Mouse (Mus musculus) gastrocnemius, postnatal 25 days (tissue): ENCODE data around the gene Tmem63b. TPM values are rescaled to one million over a fixed set of nuclear protein-coding genes. Genes with fewer than 3 reads are reported as not detected.

Experiments used
- DNase-seq: peaks from one replicate; pipeline ENCODE4 v3.0.0; 2022
- total RNA-seq, 2 experiments: library from RNA; stranded (reverse); gene quantifications; 1 replicate in 1 of 2; 2 replicates in 1 of 2; pipeline ENCODE4 v1.2.3; 2021

Gene Tmem63b
- total RNA-seq, 2 experiments from 2014 or later = 59.9 to 60.3 TPM

DNA sequence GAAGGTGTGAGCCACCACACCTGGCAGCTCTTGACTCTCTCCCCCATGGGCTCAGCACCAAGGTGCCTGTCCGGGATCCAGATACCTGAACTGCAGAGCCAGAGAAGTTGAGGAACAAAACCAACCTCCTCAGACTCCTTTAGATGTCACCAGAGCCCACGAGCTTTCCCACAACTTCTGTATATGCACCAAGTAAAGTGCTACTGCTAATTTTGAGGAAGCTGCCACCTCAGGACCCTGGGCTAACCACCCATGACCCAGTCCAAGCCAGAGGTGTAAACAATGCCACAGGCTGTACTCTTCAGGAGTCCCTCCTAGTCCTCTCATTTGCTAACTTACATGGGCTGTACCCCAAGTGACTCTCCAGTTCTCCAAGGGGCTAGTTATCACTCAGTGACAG is 14.1 kb downstream of the Tmem63b start:
- DNase-seq = no peak

DNA sequence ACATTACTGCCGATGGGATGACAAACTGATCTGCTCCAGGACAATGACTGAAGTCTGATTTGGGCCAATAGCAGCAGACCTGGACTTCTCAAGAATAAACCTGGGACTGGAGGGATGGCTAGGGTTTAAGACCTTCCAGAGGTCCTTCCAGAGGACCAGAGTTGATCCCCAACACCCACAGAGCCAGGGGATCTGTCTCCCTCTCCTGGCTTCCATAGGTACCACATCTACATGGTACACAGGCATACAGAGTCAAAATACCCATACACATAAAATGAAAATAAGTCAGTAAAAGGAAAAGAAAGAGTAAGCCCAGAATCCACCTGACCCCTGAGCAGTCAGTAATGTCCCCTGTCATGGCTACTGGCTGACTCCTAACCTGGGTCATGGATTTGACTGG is 14.9 kb downstream of the Tmem63b start:
- DNase-seq = no peak

DNA sequence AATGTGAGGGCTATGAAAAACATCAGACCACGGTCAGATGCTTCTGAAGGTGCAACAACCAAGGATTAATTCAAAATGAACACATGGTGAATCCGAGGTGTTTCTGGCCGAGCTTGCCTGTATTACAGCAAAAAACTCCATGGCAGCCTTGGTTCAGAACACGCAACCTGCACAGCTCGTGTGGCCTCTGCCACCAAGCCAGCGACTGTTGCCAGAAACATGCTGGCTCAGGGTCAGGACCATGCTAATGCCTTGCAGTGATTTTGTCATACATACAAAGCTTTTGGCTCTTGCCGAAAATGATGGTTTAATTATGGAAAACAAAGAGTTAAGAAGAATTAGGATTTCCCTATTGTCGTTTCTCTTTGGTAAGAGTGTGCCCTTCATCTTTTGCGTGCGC is 18.7 kb downstream of the Tmem63b start:
- no peak for DNase-seq

DNA sequence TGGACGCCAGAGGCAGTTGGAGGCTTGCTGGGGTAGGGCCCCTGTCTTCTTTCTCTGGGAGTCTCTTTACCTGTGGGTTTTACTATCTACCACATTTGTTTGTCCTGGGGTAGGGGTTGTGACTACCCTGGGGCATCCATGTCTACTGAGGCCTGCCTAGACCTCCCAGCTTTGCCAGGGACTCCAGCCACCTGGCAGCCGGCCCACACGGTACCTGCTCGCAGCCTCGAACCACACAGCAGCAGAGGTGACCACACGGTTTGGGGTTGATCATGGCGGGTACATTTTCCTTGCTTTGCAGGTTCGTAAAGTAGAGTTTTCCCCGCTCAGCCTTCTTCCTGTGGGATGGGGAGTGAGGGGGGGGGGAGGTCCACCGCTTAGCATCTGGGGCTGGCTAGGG is 19.2 kb downstream of the Tmem63b start:
- DNase-seq = no peak

DNA sequence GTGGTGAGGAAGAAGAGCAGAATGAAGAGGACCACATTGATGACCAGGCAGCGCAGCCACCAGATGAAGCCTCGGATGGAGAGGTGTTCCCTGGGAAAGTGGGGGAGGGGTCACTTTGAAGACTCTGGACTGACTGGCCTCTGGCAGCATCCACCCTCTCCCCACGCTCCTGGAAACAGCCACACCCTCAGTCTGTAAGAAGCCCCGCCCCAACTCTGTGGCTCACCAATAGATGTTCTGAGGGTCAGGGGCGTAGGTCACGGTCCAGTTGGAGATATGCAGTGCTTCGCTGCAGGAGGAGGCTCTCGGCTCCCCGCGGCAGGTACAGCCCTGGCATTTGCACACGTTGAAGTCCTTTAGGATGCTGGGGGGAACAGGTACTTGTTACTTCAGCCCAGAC is 20.6 kb downstream of the Tmem63b start:
- no peak for DNase-seq

DNA sequence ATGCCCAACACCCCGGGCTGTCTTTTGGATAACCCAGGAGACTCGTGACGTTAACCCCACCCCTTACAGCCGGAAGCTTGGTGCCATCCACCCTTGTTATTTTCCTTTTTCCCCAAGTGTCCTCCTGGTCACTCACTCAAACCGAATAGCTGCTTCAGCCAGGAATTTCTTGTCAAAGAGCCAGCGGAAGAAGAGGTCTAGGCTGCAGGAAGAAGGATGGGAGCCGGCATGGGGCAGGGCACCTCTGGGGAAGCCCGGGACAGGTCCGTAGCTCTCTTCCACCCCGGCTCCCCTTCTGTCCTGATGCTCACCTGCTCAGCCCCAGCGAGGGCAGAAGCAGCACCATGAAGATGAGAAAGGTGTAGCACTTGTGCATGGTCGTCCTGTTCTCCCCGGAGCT is 22.1 kb downstream of the Tmem63b start:
- no peak for DNase-seq

DNA sequence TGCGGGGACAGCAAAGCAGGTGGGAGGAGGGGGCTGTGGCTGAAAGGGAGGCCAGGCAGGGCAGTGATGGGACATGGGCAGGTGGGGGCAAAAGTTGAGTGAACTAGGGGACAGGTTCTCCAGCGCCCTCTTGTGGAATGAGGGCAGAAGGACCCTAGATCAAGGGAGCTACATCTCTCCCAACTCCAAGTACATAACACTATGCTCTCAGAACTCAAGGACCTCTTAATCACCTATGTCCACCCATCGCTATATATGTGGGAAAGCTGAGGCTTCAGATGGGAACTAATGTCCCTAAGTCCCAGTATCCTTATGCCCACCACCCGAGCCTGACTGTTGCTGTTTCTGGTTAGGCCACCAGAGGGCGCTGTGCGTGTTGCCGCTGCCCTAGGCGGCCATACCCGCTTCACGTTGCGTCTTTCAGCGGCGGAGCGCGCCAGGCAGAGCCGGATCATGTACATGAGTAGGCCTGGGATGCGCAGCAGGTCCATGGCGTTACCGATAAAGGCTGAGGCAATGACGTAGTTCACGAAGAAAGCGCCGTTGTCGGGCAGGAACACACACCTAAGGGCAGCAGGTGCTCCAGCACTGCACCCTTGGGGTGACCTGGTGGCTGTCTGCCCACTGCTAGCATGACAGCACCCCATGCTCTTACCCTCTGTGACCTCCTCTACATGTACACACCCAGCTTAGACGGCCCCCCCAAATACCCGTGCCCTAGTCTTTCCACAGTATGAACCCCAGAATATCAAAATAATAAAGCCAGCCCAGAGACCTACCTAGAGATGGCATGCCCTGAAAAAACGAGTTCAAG is 23.4 kb downstream of the Tmem63b start:
- no peak for DNase-seq

- no peak for DNase-seq
Observed at GRCm38 (mm10) chr17:45659225-45659624, 27.5 kb downstream of the Tmem63b start, which contains the start of gene Capn11. TSS of gene Capn11 (minus strand) at chr17:45659325.

DNA sequence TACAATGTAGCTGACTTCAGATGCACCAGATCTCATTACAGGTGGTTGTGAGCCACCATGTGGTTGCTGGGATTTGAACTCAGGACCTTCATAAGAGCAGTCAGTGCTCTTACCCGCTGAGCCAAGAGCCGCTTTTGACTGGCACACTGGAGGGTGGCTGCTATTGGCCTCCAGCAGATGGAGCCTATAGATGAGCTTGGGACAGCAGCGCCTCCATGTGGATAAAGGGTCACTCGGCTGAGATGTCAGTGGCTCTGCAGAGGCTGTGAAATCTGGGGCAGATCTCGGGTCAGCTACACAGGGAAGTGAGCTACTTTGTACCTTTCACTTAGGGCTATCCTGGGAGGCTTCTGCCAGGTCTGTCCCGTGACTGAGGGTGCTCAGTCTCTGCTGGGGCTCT is 30.9 kb downstream of the Tmem63b start:
- no peak for DNase-seq

DNA sequence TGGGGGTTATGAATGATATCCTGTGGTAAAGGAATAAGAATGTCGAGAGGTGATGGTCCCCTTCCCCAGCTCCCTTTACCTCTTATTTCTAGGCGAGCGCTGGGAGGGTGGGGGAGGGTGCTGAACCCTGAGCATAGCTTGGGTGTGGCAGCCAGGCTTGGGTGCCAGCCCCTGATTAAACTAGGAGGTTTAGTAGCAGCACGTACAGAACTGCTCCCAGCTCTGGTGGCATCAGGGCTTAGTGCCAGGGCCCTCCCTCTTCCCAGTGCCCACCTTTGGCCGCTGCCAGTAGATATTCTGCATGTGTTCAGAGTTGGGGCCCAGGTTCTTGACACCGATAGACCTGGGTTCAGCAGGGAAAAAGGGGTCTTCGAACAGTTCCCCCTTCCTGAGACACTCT is 33.5 kb downstream of the Tmem63b start:
- no peak for DNase-seq

DNA sequence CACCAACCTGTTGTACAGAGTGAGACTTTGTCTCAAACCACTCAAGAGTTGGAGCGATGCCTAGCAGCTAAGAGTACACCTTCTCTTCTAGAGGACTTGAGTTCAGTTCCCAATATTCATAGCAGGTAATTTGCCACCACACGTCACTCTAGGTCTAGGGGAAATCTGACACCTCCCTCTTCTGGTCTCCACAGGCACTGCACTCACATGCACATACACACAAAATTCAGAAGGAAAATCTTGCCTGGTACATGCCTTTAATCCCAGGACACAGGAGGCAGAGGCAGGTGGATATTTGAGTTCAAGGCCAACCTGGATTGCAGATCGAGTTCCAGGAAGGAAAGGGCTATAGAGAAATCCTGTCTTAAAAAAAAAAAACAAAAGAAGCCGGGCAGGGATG is 42.5 kb downstream of the Tmem63b start:
- DNase-seq = no peak

- DNase-seq = peak; percentile 35
Observed at GRCm38 (mm10) chr17:45642701-45643100, 44.0 kb downstream of the Tmem63b start.

- DNase-seq = no peak
Observed at GRCm38 (mm10) chr17:45641981-45642380, 44.7 kb downstream of the Tmem63b start.

DNA sequence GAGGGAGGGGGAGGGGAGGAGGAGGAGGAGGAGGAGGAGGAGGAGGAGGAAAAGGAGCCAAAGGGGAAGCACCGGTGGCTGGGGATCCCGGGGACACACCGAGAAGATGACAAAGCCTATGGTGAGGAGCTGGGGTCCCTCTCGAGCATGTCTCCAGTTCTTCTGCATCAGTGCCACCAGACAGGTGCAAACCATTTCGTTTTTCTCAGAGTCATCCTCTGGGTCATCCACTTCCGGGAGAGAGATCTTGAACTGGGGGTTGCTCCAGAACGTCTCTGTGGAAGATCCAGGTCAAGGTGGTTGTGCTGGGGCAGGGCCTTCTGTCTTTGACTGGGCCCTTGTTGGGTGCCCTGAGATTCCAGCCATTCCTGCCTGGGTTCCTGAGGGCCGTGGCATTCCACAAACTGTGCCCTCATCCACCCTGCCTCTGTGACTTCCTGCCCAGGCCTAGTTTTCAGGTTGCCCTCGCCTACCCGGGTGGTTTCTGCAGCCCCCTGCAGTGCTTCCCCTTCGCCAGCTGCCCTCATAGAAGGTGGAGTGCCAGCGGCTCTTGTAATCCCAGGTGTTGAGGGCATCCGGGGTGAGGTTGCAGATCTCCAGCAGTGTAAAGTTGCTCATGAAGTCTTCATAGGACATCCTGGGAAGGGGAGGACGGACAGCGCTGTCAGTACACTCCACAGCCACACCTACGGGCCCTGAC is 48.0 kb downstream of the Tmem63b start:
- no peak for DNase-seq

- no peak for DNase-seq
Observed at GRCm38 (mm10) chr17:45634033-45634432, 52.7 kb downstream of the Tmem63b start.

DNA sequence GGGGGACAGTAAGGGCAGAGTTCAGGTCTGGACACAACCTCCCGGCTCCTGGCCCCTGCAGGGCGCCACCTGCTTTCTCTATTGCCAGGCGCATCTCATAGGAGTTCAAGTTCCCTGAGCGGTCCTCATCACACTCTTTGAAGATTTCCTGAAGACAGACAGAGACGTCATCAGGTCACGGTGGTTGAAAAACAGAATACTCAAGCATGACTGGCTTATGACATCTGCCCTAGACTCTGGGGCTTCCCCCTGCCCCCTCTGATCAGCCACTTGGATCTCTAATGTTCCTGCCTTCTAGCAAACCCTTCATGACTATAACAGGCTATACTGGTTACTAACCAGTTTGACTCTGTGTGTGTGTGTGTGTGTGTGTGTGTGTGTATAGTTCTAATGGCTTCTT is 54.8 kb downstream of the Tmem63b start:
- no peak for DNase-seq

- DNase-seq = no peak
Observed at GRCm38 (mm10) chr17:45630992-45631391, 55.7 kb downstream of the Tmem63b start.

- peak; percentile 60 for DNase-seq
Observed at GRCm38 (mm10) chr17:45629861-45630694, 56.6 kb downstream of the Tmem63b start.

- DNase-seq = no peak
Observed at GRCm38 (mm10) chr17:45628885-45629855, 57.5 kb downstream of the Tmem63b start.

DNA sequence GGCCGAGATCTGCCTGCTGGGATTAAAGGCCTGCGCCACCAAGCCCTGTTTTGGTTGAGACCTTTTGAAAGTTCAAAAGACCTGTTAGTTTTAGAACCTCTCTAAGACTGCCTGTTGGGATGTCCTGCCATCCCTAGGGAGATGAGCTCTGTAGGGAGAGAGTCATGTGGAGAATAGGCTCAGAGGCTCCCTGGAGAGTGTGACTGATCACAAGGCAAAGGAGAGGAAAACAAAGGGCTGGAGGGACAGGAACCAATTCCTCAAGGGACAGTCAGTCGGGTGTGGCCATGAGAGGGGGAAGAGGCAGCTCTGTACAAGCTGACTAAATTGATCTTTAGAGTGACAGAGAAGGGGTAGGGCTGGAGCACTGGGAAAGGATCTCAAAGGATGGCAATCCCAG is 58.5 kb downstream of the Tmem63b start:
- no peak for DNase-seq

DNA sequence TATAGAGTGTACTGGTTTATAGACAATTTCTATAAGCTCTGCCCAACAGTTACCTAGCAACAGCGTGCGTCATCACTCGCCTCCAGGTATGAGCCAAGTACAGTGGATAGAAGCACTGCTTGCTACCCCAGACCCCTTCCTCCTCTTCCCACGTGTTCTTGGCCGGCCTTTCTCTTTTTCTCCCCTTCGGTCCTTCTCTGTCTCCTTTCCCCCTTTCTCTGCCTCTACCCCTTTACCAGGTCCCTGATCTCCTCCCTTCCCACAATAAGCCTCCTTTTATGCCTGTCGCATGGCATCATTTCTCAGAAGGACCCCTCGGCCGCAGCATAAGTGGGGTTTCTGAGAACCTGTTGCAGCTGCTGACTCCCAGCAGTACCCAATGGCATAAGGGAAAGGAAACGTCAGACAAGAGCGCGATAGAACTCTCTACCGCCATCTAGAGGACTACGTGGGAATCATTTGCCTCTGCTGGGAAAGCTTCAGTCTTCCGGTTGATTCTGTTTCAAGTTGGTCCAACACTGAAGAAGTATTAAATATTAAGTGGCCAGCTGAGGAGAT is 60.0 kb downstream of the Tmem63b start:
- peak; percentile 52 for DNase-seq
